Mouse (Mus musculus) granulocyte monocyte progenitor cell, adult 5-6 weeks (primary cell): ENCODE measurements around the gene Slc39a9. TPM values are rescaled to one million over a fixed set of nuclear protein-coding genes. Genes with fewer than 3 reads are reported as not detected.

Experiments
- ATAC-seq: replicated peaks from 2 replicates; pipeline ENCODE4 v1.8.0; 2016; ENCODE audit warnings: mild to moderate bottlenecking, moderate TSS enrichment, inconsistent platforms; ENCODE audit not compliant: poor library complexity, severe bottlenecking
- total RNA-seq, 2 experiments: library from RNA; stranded (forward) in 1 of 2; stranded (reverse) in 1 of 2; fragments of 200-712, 200-1000 nt in 1 of 2; fragments of >200 nt in 1 of 2; fragmentation: Nextera tagmentation in 1 of 2; gene quantifications; 2 replicates each; pipeline ENCODE4 v1.2.3; 2014 to 2017

Slc39a9 gene
- total RNA-seq (2014; fragmentation: Nextera tagmentation) (31.3 and 33.5 TPM in 2 replicates), total RNA-seq (2017) (11.5 and 13.5 TPM in 2 replicates)

DNA sequence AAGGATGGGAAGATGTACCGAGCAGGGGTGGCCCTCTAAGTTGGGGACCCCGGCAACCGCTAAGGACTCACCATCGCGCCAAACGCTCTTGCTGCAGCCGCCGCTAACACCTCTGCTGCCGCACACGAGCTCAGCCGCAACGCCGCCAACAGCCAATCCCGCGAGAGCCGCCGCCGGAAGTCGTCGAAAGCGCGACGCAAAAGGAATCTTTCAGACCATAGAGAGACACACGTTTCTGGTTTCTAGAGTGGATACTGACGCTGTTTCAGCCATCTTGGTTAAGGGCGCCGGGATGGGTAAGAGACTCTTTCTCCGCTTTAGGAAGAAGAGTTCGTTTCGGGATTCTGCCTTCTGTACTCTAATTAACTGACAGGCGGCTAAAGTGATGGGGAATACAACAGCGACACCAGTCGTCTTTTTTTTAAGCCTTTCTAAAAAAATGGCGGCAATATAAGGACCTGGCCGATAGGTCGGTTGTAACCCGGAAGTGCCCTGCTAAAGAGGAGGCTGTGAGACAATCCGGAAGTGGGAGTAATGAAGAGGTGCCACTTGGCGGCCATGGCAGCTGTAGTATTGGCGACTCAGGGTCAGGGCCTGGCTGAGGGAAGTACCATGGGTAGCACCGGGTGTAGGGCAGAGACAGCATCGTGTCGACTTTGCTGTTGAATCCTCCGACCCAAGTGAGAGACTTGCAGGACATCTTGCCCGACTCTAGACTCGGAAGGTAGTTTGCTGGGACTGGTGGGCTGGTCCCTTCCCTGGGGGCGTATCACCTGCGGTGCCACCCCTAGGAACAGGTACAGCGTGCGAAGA, at the start of gene Slc39a9, which contains the start of gene Erh:
Gene Slc39a9, plus strand, starts transcription at position 191 of the 813 bp plus-strand sequence.
Gene Erh, minus strand, starts transcription at position 649 of the 813 bp plus-strand sequence.
- peak; percentile 87 for ATAC-seq

DNA sequence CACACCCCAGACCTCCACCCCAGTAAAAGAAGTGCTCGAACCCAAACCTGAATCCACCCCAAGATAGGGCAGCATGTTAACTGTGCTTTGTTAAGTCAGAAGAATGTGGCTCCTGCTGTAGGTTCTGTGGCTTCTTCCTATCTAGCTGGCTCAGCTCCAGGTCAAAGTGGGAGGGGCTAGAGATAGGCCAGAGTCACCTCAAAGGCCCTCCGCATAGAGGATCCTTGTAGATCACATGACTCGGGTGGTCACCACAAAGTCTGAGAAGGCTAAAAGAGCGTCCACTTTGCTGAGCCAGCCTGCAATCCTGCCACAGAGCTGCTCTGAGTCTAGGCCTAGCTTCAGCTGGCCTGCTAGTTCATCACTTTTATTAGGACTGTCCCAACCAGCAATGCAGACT, 49.5 kb upstream of the Slc39a9 start:
- no peak for ATAC-seq

GRCm38 (mm10) chr12:80594781-80595180, 48.9 kb upstream of the Slc39a9 start:
- ATAC-seq, result no peak

DNA sequence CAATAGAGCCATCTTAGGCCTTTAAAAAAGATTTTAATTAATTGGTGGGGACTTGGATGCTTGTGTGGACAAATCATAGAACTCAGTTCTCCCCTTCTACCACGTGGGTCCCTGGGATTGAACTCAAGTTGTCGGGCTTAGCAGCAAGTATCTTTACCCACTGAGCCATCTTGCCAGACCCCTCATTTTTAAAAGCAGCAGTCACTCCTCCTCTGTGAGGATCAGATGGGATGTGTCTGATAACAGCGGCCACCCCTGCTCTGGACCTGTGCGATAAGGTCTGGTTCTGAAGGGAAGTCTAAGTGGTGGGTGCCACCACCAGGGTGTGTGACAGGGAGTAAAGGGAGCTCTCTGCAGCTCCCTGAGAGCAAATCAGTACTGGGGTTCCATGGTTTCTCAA, 48.1 kb upstream of the Slc39a9 start:
- ATAC-seq, result no peak

DNA sequence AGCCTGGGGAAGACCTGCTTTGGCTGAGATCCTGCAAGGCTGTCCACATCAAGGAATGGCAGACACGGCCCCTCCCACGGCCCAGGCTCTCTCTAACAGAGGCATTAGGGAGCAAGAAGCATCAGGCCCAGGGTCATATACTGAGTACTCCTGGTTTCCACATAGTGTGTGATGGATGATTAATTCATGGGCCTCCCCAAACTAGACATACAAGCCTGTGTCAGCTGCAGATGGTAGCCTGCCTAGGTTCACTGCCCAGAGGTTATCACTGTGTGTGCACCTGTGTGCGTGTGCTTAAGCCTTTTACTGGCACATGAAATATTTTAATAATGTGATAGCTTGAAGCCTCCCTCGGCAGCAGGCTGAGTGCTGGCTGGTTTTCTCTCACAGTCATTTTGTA, 47.7 kb upstream of the Slc39a9 start:
- no peak for ATAC-seq

GRCm38 (mm10) chr12:80598236-80598635, 45.4 kb upstream of the Slc39a9 start:
- no peak for ATAC-seq

GRCm38 (mm10) chr12:80598756-80599155, 44.9 kb upstream of the Slc39a9 start:
- no peak for ATAC-seq

GRCm38 (mm10) chr12:80601597-80602269, 42.0 kb upstream of the Slc39a9 start:
- ATAC-seq, result no peak

GRCm38 (mm10) chr12:80602432-80602831, 41.3 kb upstream of the Slc39a9 start:
- no peak for ATAC-seq

- no peak for ATAC-seq
Observed at GRCm38 (mm10) chr12:80603566-80603965, 40.1 kb upstream of the Slc39a9 start.

DNA sequence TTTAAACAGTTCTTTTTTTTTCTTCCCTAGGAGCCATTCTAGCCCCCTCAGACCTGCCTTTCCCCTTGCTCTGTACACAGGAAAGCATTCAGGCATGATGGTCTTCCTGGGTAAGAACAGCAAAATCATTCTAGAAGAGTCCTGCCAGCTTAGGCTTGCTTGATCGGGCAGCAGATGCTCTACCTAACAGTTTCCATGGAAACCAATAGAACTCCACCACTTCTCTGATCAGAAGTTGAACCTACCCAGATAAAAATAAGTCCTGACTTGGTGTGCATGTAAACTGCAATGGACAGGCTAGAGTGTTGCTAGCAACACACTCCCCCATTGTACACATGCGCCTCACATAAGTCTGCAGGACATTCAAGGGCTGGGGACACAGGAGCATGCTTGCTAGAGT, 39.5 kb upstream of the Slc39a9 start:
- no peak for ATAC-seq

- no peak for ATAC-seq
Observed at GRCm38 (mm10) chr12:80608576-80608975, 35.1 kb upstream of the Slc39a9 start.

- ATAC-seq, result no peak
Observed at GRCm38 (mm10) chr12:80609928-80610327, 33.8 kb upstream of the Slc39a9 start.

- ATAC-seq, result no peak
Observed at GRCm38 (mm10) chr12:80612113-80612791, 31.4 kb upstream of the Slc39a9 start.

GRCm38 (mm10) chr12:80615371-80616257, 28.1 kb upstream of the Slc39a9 start:
- ATAC-seq, result no peak

- ATAC-seq, result no peak
Observed at GRCm38 (mm10) chr12:80620501-80620900, 23.2 kb upstream of the Slc39a9 start.

- no peak for ATAC-seq
Observed at GRCm38 (mm10) chr12:80631790-80632189, 11.9 kb upstream of the Slc39a9 start.

DNA sequence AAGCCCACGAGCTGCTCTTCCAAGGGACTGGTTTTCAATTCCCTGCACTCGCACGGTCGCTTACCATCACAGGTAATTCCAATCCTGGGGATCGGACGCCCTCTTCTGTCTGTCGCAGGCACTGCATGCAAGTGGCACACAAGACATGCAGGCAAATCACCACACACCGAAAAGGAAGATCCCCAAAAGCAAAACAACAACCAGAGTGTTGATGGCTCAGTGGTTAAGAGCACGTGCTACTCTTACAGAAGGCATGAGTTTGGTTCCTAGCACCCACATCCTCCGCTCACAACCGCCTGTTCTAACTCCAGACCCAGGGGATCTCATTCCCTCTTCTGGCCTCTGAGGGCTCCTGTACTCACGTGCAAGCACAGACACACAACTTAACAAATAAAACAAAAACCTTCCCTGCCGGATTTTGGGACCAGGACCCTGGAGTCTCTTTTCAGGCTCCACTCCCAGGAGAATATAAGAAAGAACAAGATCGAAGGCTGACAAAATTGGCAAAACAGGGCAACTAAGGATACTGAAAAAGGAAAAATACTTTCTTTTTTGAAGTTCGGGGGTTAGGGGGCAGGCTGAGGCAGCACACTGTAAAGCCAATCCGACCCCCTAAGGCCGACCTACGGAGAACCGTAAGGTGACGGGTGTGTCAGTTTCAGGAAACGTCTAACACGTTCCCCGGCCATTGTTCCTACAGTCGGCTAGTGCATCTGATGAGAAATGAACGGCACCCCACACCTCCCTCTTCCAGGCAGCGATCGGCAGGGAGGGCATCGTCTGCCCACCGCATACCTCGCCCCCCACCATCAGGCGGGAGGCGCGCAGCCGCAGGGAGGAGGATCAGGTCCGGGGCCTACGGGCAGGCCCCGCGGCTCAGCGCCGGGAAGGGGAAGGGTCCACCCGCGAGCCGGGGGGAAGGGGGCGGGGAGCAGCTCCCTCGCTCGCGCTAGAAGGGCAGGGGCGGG, 674 bp upstream of the Slc39a9 start:
- peak; percentile 49 for ATAC-seq

- ATAC-seq, result no peak
Observed at GRCm38 (mm10) chr12:80644506-80644868, 804 bp downstream of the Slc39a9 start.
